Mouse (Mus musculus) small intestine, adult 2 months (tissue): ENCODE measurements around the gene Rasl12. TPM values are rescaled to one million over a fixed set of nuclear protein-coding genes. Genes with fewer than 3 reads are reported as not detected.

ENCODE experiments used
- H3K27ac ChIP-seq: fragments of 200-500 bp; 2 replicates; pipeline ENCODE4 v1.5.1; 2012; ENCODE audit warnings: low read depth, low read length, control low read depth, inconsistent platforms; ENCODE audit not compliant: insufficient read depth
- H3K27me3 ChIP-seq: fragments of 200-500 bp; 2 replicates; pipeline ENCODE4 v1.6.1; 2012; ENCODE audit warnings: mild to moderate bottlenecking, moderate library complexity, low read length, inconsistent platforms; ENCODE audit not compliant: control insufficient read depth, insufficient read depth
- H3K36me3 ChIP-seq: fragments of 200-500 bp; 2 replicates; pipeline ENCODE4 v1.6.1; 2012; ENCODE audit warnings: mild to moderate bottlenecking, low read length, control low read depth, inconsistent platforms; ENCODE audit not compliant: control insufficient read depth, insufficient read depth
- H3K4me1 ChIP-seq: fragments of 200-500 bp; 2 replicates; pipeline ENCODE4 v1.6.1; 2012; ENCODE audit warnings: low read length, inconsistent platforms, mixed read lengths; ENCODE audit not compliant: control insufficient read depth, insufficient read depth, insufficient read length
- H3K4me3 ChIP-seq: fragments of 200-500 bp; 2 replicates; pipeline ENCODE4 v1.5.1; 2012; ENCODE audit warnings: low read depth, mild to moderate bottlenecking, control low read depth, inconsistent platforms, low read length, moderate library complexity
- CTCF ChIP-seq: fragments of 200-500 bp; IDR thresholded peaks from 2 replicates; pipeline ENCODE4 v1.5.1; 2012; ENCODE audit warnings: low read depth, mild to moderate bottlenecking, control low read depth, inconsistent platforms, low read length, moderate library complexity, mixed read lengths; ENCODE audit not compliant: insufficient replicate concordance, insufficient read length; ENCODE audit errors: extremely low read depth
- POLR2A ChIP-seq: fragments of 200-500 bp; IDR thresholded peaks from 2 replicates; pipeline ENCODE4 v1.6.1; 2012; ENCODE audit warnings: low read depth, mild to moderate bottlenecking, control low read depth, inconsistent platforms, low read length, moderate library complexity
- WGBS: fragments of 180-500 bp; shearing (Covaris S2); methylation state at CpG from one replicate; pipeline ENCODE4 v1.1.7; 2018; 5-methylcytosine and 5-hydroxymethylcytosine counted together
- polyA plus RNA-seq: library from polyadenylated mRNA; depleted of rRNA; stranded (reverse); fragments of >200 nt; gene quantifications from 2 replicates; pipeline ENCODE4 v1.2.3, GENCODE M21; 2012

Gene Rasl12
- polyA plus RNA-seq, 1 experiment: 1.4 TPM

DNA sequence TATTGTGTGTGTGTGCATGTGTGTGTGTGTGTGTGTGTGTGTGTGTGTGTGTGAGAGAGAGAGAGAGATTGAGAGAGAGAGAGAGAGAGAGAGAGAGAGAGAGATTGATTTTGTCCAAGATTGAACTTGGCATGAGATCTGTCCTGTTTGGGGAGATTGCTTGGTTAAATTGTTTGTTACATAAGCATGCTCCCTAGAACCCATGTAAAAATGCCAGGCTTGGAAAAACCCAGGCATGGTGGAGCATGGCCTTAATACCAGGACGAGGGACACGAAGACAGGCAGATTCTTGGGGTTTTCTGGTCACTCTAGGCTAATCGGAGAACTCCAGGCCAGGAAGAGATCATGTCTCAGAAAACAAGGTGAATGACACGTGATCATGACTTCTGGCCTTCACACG, 29.7 kb downstream of the Rasl12 start:
- no peaks in the 10 kb centered on the region for H3K36me3 ChIP-seq
- 73% methylated on average over 5 of the region's 5 CpGs for WGBS
- TF ChIP-seq POLR2A: no peak
- TF ChIP-seq CTCF: no peak
- H3K27ac ChIP-seq: peak overlapping the region; percentile 99
- H3K4me1 ChIP-seq: peaks cover 25% of the 10 kb centered on the region
- no peaks in the 10 kb centered on the region for H3K27me3 ChIP-seq
- no peak overlapping the region for H3K4me3 ChIP-seq

DNA sequence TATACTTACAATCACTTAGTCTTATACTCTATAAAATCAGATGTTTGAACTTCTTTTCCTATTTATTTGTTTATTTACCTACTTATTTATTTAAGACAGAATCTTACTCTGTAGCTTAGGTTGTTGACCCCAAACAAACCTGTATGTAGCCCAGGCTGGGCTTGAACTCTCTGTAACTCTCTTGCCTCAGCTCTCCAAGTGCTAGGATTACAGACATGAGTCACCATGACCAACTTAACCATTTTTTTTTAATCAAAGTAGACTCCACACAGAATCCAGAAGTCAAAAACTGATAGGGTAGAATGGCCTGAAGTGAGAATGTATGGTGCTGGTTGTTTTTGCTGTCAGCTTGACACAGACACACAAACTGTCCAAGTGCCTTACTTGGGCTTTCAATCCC, 32.1 kb downstream of the Rasl12 start:
- Histone ChIP-seq H3K36me3 (no peaks in the 10 kb centered on the region), H3K27ac (no peak overlapping the region), H3K27me3 (no peaks in the 10 kb centered on the region), H3K4me1 (peaks cover 13% of the 10 kb centered on the region), H3K4me3 (no peak overlapping the region)
- no peak for TF ChIP-seq POLR2A
- TF ChIP-seq CTCF: no peak

DNA sequence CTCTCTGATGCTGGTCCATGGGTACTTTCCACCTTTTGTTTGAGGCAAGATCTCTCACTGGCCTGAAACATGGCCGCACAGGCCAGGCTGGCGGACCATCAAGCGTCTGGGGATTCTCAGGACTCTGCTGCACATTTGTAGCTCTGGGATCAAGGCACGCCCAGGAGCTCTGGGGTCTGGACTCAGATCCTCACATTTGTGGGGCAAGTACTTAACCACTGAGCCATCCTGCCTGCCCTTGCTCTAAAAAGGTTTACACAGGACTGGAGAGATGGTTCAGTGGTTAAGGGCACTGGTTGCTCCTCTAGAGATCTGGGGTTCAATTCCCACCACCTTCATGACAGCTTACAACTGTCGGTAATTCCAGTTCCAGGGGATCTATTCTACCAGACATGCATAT, 32.6 kb downstream of the Rasl12 start:
- Histone ChIP-seq H3K4me1 (peaks cover 13% of the 10 kb centered on the region), H3K4me3 (no peak overlapping the region), H3K27me3 (no peaks in the 10 kb centered on the region), H3K27ac (no peak overlapping the region), H3K36me3 (no peaks in the 10 kb centered on the region)
- WGBS: 93% methylated on average over 5 of the region's 5 CpGs
- TF ChIP-seq CTCF (no peak), POLR2A (no peak)

DNA sequence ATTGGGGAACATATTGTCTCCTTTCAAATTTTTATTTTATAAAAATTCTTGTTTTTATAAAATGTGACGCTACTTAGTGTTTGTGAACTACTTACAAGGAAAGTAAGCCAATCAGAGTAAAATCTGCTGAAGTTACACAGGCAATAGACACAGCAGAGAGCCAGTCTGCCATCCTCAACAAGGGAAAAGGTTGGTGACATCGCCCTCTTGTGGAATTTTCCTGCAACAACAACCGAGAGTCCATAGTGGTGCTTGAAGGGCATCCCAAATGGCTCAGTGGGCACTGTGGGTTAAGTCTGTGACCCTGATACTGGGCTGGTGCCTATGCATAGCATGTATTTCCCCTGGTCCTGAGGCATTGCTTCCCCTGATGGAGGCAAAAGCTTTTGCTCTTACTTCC, 33.9 kb downstream of the Rasl12 start:
- TF ChIP-seq POLR2A (no peak), CTCF (peak; percentile 72; the same call in 1 of the 2 replicates)
- Histone ChIP-seq H3K4me1 (peaks cover 6% of the 10 kb centered on the region), H3K36me3 (no peaks in the 10 kb centered on the region), H3K27ac (no peak overlapping the region), H3K4me3 (no peak overlapping the region), H3K27me3 (no peaks in the 10 kb centered on the region)
- WGBS: 1% methylated on average over 3 of the region's 3 CpGs

DNA sequence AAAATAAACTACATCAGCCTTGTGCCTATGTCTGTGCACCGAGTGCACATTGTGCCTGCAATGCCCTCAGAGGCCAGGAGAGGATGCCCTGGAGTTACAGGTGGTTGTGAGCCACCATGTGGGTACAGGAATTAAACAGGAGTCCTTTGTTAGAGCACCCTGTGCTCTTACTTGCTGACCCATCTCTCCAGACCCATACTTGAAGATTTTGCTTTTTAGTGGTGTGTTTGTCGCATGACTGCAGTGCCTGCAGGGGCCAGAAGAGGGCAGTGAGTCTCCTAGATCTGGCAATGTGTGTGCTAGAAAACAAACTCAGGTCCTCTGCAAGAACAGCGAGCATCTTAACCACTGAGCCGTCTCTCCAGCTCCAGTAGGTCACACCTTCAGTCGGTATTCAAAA, 35.8 kb downstream of the Rasl12 start:
- no peak overlapping the region for H3K4me3 ChIP-seq
- 73% methylated on average over 5 of the region's 5 CpGs for WGBS
- TF ChIP-seq POLR2A: no peak
- TF ChIP-seq CTCF: peak; percentile 68; the same call in 1 of the 2 replicates
- H3K4me1 ChIP-seq: peaks cover 2% of the 10 kb centered on the region
- H3K27ac ChIP-seq: no peak overlapping the region
- no peaks in the 10 kb centered on the region; the same call in 1 of the 2 replicates for H3K36me3 ChIP-seq
- no peaks in the 10 kb centered on the region for H3K27me3 ChIP-seq

DNA sequence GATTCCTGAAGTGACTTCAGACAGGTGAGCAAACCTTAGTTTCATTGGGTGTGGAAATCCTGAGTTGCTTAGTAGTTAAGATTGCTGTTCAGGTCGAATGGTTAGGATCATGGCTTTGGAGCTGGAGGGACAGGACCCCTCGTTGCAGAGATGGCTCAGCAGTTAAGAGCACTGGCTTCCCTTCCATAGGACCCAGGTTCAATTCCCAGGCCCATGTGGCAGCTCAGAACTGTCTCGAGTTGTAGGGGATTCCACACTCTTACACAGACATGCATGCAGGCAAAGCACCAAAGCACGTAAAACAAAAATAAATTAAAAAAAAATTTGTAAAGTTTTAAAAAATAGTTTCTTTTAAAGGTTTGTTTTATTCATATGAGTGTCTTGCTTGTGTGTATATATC, 36.9 kb downstream of the Rasl12 start:
- WGBS: 64% methylated on average over 4 of the region's 4 CpGs
- TF ChIP-seq POLR2A (no peak), CTCF (no peak)
- Histone ChIP-seq H3K27me3 (no peaks in the 10 kb centered on the region), H3K4me1 (peaks cover 2% of the 10 kb centered on the region), H3K36me3 (peaks cover 2% of the 10 kb centered on the region; the same call in 1 of the 2 replicates), H3K4me3 (no peak overlapping the region), H3K27ac (no peak overlapping the region)

DNA sequence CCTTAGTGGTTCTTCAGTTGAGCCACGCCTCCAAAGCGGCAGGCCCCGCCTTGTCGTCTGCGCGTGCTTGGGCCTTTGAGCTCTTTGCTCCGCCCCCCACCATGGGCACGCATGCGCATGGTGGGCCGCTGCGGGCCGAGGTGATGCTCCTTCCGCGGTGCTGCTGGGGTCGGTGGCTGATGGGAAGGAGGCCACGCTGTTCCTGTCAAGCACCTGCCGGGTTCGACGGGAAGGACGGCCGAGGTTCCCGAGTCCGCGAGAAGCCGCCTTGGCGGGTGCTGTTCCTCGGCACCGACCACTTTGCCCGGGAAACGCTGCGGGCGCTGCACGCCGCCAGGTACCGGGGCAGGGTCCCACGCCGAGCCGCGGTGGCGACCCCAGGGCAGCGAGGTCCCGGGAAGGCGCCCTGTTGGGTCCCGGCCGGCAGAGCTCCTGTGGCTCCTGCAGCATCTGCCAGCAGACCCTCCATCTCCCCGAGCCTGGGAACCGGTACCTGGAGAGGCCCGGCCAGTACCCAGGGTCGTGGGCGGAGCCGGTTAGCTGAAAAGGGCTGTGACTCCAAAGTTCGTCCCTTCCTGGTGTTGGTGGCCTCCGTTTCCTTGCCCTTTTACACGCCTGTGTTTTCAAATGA, 37.5 kb downstream of the Rasl12 start, which contains the start of gene Mtfmt:
Mtfmt (plus strand) TSS at position 112 of the 631 bp plus-strand sequence.
- Histone ChIP-seq H3K27ac (no peak within 1 kb of the TSS), H3K4me1 (peaks cover 2% of the 10 kb centered on the region), H3K4me3 (peak within 1 kb of the TSS; percentile 95), H3K27me3 (no peaks in the 10 kb centered on the region), H3K36me3 (peaks cover 7% of the 10 kb centered on the region)
- WGBS: under 1% methylated on average over 54 of the region's 54 CpGs
- TF ChIP-seq CTCF: no peak
- peak; percentile 52; the same call in 1 of the 2 replicates for TF ChIP-seq POLR2A
